Mouse (Mus musculus) hindbrain, embryonic 10.5 days (tissue): Measurements from ENCODE around the gene 4933415A04Rik. TPM values are rescaled to one million over a fixed set of nuclear protein-coding genes. Genes with fewer than 3 reads are reported as not detected.

ENCODE experiments used
- DNase-seq: peaks from one replicate; pipeline ENCODE4 v3.0.0-alpha.2; 2017; ENCODE audit warnings: low spot score
- H3K27ac ChIP-seq: fragments of 300-500 bp; sonication (generic); 2 replicates; pipeline ENCODE4 v1.5.1; 2016; ENCODE audit warnings: mild to moderate bottlenecking, moderate library complexity
- H3K27me3 ChIP-seq: fragments of 300-500 bp; sonication (generic); 2 replicates; pipeline ENCODE4 v1.6.1; 2016; ENCODE audit warnings: mild to moderate bottlenecking; ENCODE audit not compliant: poor library complexity, insufficient read depth, severe bottlenecking
- H3K36me3 ChIP-seq: fragments of 300-500 bp; sonication (generic); 2 replicates; pipeline ENCODE4 v1.6.1; 2016; ENCODE audit warnings: mild to moderate bottlenecking, moderate library complexity
- H3K4me1 ChIP-seq: fragments of 300-500 bp; sonication (generic); replicated peaks from 2 replicates; pipeline ENCODE4 v1.6.1; 2016; ENCODE audit warnings: mild to moderate bottlenecking
- H3K4me3 ChIP-seq: fragments of 300-500 bp; sonication (generic); 2 replicates; pipeline ENCODE4 v1.5.1; 2016; ENCODE audit warnings: mild to moderate bottlenecking, moderate library complexity
- H3K9me3 ChIP-seq: fragments of 300-500 bp; sonication (generic); 2 replicates; pipeline ENCODE4 v1.6.1; 2016; ENCODE audit warnings: mild to moderate bottlenecking, moderate library complexity
- WGBS: fragments of 180-500 bp; shearing (Covaris S2); methylation state at CpG from one replicate; pipeline ENCODE4 v1.1.7; 2016; 5-methylcytosine and 5-hydroxymethylcytosine counted together
- polyA plus RNA-seq: library from polyadenylated mRNA; unstranded; fragments of >200 nt; fragmentation: Nextera tagmentation; extraction: Ambion mirVana; gene quantifications from 2 replicates; pipeline ENCODE4 v1.2.1, GENCODE M21; 2016

Gene 4933415A04Rik
- 10.4 and 12.8 TPM in 2 replicates for polyA plus RNA-seq

GRCm38 (mm10) chr11:43586324-43587090 is at the start of gene 4933415A04Rik:
TSS of gene 4933415A04Rik (plus strand) at chr11:43587040.
- Histone ChIP-seq H3K4me3 (no peak within 1 kb of the TSS), H3K36me3 (peaks cover 75% of the 10 kb centered on the region), H3K27ac (no peak within 1 kb of the TSS), H3K9me3 (no peaks in the 10 kb centered on the region), H3K27me3 (no peaks in the 10 kb centered on the region), H3K4me1 (peaks cover 12% of the 10 kb centered on the region)
- DNase-seq: peak; percentile 67
- WGBS: 73% methylated on average over 7 of the region's 7 CpGs

DNA sequence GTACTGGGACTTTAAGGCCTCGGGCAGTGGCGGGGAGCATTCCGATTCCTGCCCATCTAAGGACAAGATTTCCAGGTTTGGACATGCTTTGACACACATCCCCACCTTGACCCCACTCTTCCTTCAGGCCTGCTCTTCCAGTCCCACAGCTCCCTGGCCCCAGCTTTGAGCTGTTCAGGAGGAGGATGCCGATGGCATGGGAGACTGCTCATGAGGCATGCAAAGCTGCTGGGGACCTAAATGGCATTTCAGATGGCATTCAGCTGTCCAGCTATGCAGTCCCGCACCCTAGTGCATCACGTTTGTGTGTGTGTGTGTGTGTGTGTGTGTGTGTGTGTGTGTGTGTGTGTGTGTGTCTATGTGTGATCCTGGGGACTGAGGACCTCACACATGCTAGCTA is 49.8 kb upstream of the 4933415A04Rik start:
- Histone ChIP-seq H3K27me3 (no peaks in the 10 kb centered on the region), H3K36me3 (peaks cover 84% of the 10 kb centered on the region), H3K4me3 (no peak overlapping the region), H3K27ac (no peak overlapping the region; the same call in 1 of the 2 replicates), H3K4me1 (peaks cover 47% of the 10 kb centered on the region), H3K9me3 (no peaks in the 10 kb centered on the region)
- WGBS: 75% methylated on average over 6 of the region's 6 CpGs
- no peak for DNase-seq

- Histone ChIP-seq H3K36me3 (peaks cover 84% of the 10 kb centered on the region), H3K27ac (peak overlapping the region; percentile 82), H3K4me3 (no peak overlapping the region), H3K9me3 (no peaks in the 10 kb centered on the region), H3K27me3 (no peaks in the 10 kb centered on the region), H3K4me1 (peaks cover 55% of the 10 kb centered on the region)
- 29% methylated on average over 6 of the region's 6 CpGs for WGBS
- peak; percentile 45 for DNase-seq
Measured at GRCm38 (mm10) chr11:43539863-43540262, 47.0 kb upstream of the 4933415A04Rik start.

DNA sequence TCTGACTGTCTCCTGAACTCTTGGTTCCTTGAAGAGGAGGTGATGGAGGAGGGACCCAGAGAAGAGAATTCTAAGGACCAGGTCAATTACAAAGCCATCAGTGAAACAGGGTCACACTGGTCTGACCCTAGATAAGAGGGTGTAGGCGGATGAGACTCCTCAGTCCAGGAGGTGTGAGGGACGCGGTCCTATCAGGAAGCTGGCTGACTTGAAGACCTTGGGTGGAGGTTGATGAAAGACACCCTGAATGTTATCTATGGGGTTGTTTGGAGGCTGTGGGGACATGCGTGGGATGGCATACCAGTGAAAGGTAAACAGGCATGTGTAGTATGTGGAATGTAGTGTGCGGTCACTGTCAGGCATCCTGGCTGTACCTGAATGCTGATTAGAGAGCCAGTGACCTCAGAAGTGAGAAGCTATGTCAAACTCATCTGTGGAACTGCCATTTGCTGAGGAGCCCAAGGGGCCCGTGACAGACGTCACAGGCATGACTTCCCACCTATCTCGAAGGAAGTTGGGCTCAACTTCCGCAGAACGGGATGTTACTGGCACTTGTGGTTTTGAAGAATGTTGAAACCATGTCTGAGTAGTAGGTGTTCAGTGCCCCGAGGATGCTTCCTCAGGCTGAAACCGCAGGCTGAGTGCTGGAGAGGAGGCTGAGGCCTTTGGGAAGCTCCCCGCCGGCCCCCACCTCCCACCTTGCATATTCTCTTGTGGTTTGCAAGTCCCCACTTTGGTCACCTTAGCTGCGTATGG is 43.0 kb upstream of the 4933415A04Rik start:
- no peak for DNase-seq
- Histone ChIP-seq H3K4me1 (peaks cover 77% of the 10 kb centered on the region), H3K27me3 (no peaks in the 10 kb centered on the region), H3K36me3 (peaks cover 74% of the 10 kb centered on the region), H3K27ac (no peak overlapping the region), H3K4me3 (no peak overlapping the region), H3K9me3 (no peaks in the 10 kb centered on the region)
- 92% methylated on average over 15 of the region's 15 CpGs for WGBS

GRCm38 (mm10) chr11:43544819-43545218 is 42.0 kb upstream of the 4933415A04Rik start:
- Histone ChIP-seq H3K9me3 (no peaks in the 10 kb centered on the region), H3K27ac (no peak overlapping the region), H3K27me3 (no peaks in the 10 kb centered on the region), H3K36me3 (peaks cover 74% of the 10 kb centered on the region), H3K4me1 (peaks cover 78% of the 10 kb centered on the region), H3K4me3 (no peak overlapping the region)
- no peak for DNase-seq
- WGBS: 93% methylated on average over 7 of the region's 7 CpGs

DNA sequence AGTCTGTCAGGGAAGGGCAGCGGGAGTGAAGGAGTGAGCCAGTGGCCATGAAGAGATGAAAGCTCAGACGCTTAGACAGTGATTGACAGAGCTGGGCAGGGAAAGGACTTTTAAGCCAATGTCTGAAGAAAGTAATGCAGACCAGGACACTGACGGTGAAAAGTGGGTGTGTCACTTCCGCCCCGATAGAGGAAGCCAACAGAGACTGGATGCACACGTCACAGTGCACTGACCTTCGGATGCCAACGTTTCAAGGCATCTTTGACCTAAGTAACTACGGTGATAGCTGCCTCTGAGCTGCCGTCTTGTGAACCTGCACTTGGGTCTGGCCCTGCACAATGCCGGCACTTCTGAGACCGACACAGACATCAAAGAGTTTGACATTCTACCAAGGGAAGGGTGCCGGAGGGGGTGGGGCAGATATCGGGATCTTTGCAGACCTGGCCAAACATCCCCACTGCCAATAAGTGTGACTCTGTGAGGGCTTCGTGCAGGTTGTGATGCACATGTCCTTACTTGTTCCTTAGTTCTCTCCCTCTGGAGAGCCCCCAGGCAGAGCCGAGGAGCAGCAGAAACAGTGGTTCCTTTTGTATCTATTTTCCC is 40.9 kb upstream of the 4933415A04Rik start:
- peaks cover 76% of the 10 kb centered on the region for H3K36me3 ChIP-seq
- 51% methylated on average over 16 of the region's 16 CpGs for WGBS
- DNase-seq: no peak
- H3K27me3 ChIP-seq: no peaks in the 10 kb centered on the region
- H3K9me3 ChIP-seq: no peaks in the 10 kb centered on the region
- peak overlapping the region; percentile 60 for H3K27ac ChIP-seq
- peaks cover 74% of the 10 kb centered on the region for H3K4me1 ChIP-seq
- no peak overlapping the region for H3K4me3 ChIP-seq

- H3K36me3 ChIP-seq: peaks cover 77% of the 10 kb centered on the region
- H3K27me3 ChIP-seq: no peaks in the 10 kb centered on the region
- peak overlapping the region; percentile 60 for H3K27ac ChIP-seq
- no peak for DNase-seq
- H3K4me1 ChIP-seq: peaks cover 74% of the 10 kb centered on the region
- no peak overlapping the region for H3K4me3 ChIP-seq
- no peaks in the 10 kb centered on the region for H3K9me3 ChIP-seq
- 52% methylated on average over 4 of the region's 4 CpGs for WGBS
Measured at GRCm38 (mm10) chr11:43546678-43547077, 40.2 kb upstream of the 4933415A04Rik start.

GRCm38 (mm10) chr11:43548148-43548547 is 38.7 kb upstream of the 4933415A04Rik start:
- 39% methylated on average over 7 of the region's 7 CpGs for WGBS
- Histone ChIP-seq H3K9me3 (no peaks in the 10 kb centered on the region), H3K36me3 (peaks cover 65% of the 10 kb centered on the region), H3K4me1 (peaks cover 78% of the 10 kb centered on the region), H3K27me3 (no peaks in the 10 kb centered on the region), H3K4me3 (no peak overlapping the region), H3K27ac (peak overlapping the region; percentile 84)
- DNase-seq: peak; percentile 57

- Histone ChIP-seq H3K4me1 (peaks cover 79% of the 10 kb centered on the region), H3K4me3 (no peak overlapping the region), H3K27ac (peak overlapping the region; percentile 84), H3K9me3 (no peaks in the 10 kb centered on the region), H3K36me3 (peaks cover 61% of the 10 kb centered on the region), H3K27me3 (no peaks in the 10 kb centered on the region)
- DNase-seq: no peak
- WGBS: 83% methylated on average over 12 of the region's 12 CpGs
Measured at GRCm38 (mm10) chr11:43548657-43549435, 38.0 kb upstream of the 4933415A04Rik start.

GRCm38 (mm10) chr11:43549701-43550100 is 37.1 kb upstream of the 4933415A04Rik start:
- no peak for DNase-seq
- H3K9me3 ChIP-seq: no peaks in the 10 kb centered on the region
- 46% methylated on average over 11 of the region's 11 CpGs for WGBS
- peak overlapping the region; percentile 74 for H3K27ac ChIP-seq
- peaks cover 60% of the 10 kb centered on the region for H3K36me3 ChIP-seq
- no peak overlapping the region for H3K4me3 ChIP-seq
- H3K27me3 ChIP-seq: no peaks in the 10 kb centered on the region
- peaks cover 79% of the 10 kb centered on the region for H3K4me1 ChIP-seq

DNA sequence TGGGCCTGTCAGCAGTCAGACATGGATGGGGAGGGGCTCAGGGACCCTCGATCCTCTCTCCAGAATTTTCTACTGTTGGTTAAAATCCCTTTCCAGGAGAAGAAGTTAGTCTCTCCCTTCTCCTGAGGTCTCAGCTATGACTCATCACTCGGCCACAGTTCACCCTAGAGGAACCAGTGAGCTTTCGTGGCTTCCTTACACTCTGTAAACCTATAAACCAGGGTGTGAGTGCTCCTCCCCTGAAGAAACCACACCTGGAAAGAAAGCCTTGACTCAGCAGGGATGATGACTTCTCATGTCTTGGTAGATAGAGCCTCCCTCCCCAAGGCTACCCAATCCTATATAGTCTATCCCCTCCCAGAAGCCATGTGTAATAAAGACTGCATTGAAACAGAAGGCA is 35.1 kb upstream of the 4933415A04Rik start:
- Histone ChIP-seq H3K4me1 (peaks cover 58% of the 10 kb centered on the region), H3K9me3 (no peaks in the 10 kb centered on the region), H3K27me3 (no peaks in the 10 kb centered on the region), H3K27ac (peak overlapping the region; percentile 5; the same call in 1 of the 2 replicates), H3K36me3 (peaks cover 52% of the 10 kb centered on the region), H3K4me3 (no peak overlapping the region)
- DNase-seq: no peak
- WGBS: 88% methylated on average over 3 of the region's 3 CpGs

DNA sequence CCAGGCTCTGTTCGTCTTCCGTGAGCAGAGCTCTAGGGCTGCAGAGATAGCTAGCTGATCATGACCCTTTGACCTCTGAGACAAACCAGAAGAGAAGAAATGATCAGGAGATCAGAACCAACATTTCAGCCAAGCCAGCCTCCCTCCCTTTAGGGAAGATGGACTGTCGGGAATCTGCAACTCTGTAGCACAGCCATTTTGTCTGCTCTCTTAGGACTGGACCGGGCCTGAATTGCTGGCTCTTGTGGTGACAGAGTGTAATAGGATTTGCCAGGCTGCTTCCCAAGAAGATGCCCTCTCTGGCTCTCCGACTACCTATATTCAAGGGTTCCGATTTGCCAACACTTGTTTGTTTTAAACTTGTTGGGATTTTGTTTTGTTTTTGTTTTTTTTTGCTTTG is 34.2 kb upstream of the 4933415A04Rik start:
- Histone ChIP-seq H3K27ac (no peak overlapping the region), H3K36me3 (peaks cover 54% of the 10 kb centered on the region), H3K4me1 (peaks cover 52% of the 10 kb centered on the region), H3K4me3 (no peak overlapping the region), H3K9me3 (no peaks in the 10 kb centered on the region), H3K27me3 (no peaks in the 10 kb centered on the region)
- WGBS: 74% methylated on average over 6 of the region's 6 CpGs
- no peak for DNase-seq
